Mouse (Mus musculus) liver, embryonic 14.5 days (tissue): ENCODE results near the gene Armc12. TPM values are rescaled to one million over a fixed set of nuclear protein-coding genes. Genes with fewer than 3 reads are reported as not detected.

ENCODE experiments used
- ATAC-seq: fragments of 200-750 bp; cut with Nextera tagmentation; 2 replicates; pipeline ENCODE4 v1.8.0; 2017; ENCODE audit warnings: moderate number of reproducible peaks, mild to moderate bottlenecking, moderate library complexity; ENCODE audit not compliant: insufficient read depth
- DNase-seq, 3 experiments: peaks; one replicate each; pipeline ENCODE4 v3.0.0-alpha.2; 2012 to 2013; ENCODE audit warnings: low read depth in 3 of 3, low spot score in 3 of 3
- H3K27ac ChIP-seq: fragments of 300-500 bp; sonication (generic); 2 replicates; pipeline ENCODE4 v1.5.1; 2014; ENCODE audit warnings: moderate library complexity, mild to moderate bottlenecking, control low read depth, inconsistent platforms
- H3K27me3 ChIP-seq: fragments of 300-500 bp; sonication (generic); 2 replicates; pipeline ENCODE4 v1.6.1; 2014; ENCODE audit warnings: mild to moderate bottlenecking, low read length, moderate library complexity; ENCODE audit not compliant: control insufficient read depth, insufficient read depth
- H3K36me3 ChIP-seq: fragments of 300-500 bp; sonication (generic); replicated peaks from 2 replicates; pipeline ENCODE4 v1.6.1; 2014; ENCODE audit warnings: low read depth; ENCODE audit not compliant: control insufficient read depth, insufficient read depth
- H3K4me1 ChIP-seq, 2 experiments: fragments of 200-500 bp in 1 of 2; fragments of 300-500 bp in 1 of 2; sonication (generic) in 1 of 2; replicated peaks; 2 replicates each; pipeline ENCODE4 v1.6.1; 2012 to 2014; ENCODE audit warnings: antibody characterized with exemption in 1 of 2, inconsistent platforms in 1 of 2, low read length in 1 of 2; ENCODE audit not compliant: control insufficient read depth in 2 of 2, insufficient read depth in 2 of 2
- H3K4me2 ChIP-seq: fragments of 300-500 bp; sonication (generic); 2 replicates; pipeline ENCODE4 v1.6.1; 2014; ENCODE audit warnings: low read depth, mild to moderate bottlenecking, control low read depth, moderate library complexity
- H3K4me3 ChIP-seq, 2 experiments: fragments of 200-500 bp in 1 of 2; fragments of 300-500 bp in 1 of 2; sonication (generic) in 1 of 2; 2 replicates each; pipeline ENCODE4 v1.5.1; 2012 to 2014; ENCODE audit warnings: low read depth in 2 of 2, low read length in 2 of 2, mild to moderate bottlenecking in 2 of 2, control low read depth in 1 of 2, inconsistent platforms in 1 of 2, moderate library complexity in 1 of 2; ENCODE audit not compliant: insufficient read depth in 1 of 2
- H3K9ac ChIP-seq: fragments of 300-500 bp; sonication (generic); replicated peaks from 2 replicates; pipeline ENCODE4 v1.6.1; 2014; ENCODE audit warnings: mild to moderate bottlenecking, control low read depth, moderate library complexity
- H3K9me3 ChIP-seq: fragments of 300-500 bp; sonication (generic); 2 replicates; pipeline ENCODE4 v1.6.1; 2016; ENCODE audit warnings: low read length, mixed read lengths; ENCODE audit not compliant: control insufficient read depth
- CTCF ChIP-seq: IDR thresholded peaks from 2 replicates; pipeline ENCODE4 v1.5.1; 2016; ENCODE audit warnings: antibody characterized with exemption, low read depth, control low read depth
- EP300 ChIP-seq: IDR thresholded peaks from 2 replicates; pipeline ENCODE4 v1.6.1; 2016; ENCODE audit warnings: antibody characterized with exemption, low read depth
- WGBS: fragments of 180-500 bp; shearing (Covaris S2); extraction: QIAGEN DNeasy Blood & Tissue Kit; methylation state at CpG from one replicate; pipeline ENCODE4 v1.1.7; 2014; ENCODE audit not compliant: insufficient replicate concordance; 5-methylcytosine and 5-hydroxymethylcytosine counted together
- polyA plus RNA-seq, 2 experiments: library from polyadenylated mRNA; depleted of rRNA in 1 of 2; stranded (reverse) in 1 of 2; unstranded in 1 of 2; fragments of >200 nt; fragmentation: Nextera tagmentation in 1 of 2; extraction: Ambion mirVana in 1 of 2; gene quantifications; 2 replicates each; pipeline versions ENCODE4 v1.2.1 to v1.2.3; 2012 to 2014

Gene Armc12
- polyA plus RNA-seq, 2 experiments, result 0.03 TPM; not detected in 1

GRCm38 (mm10) chr17:28521920-28522319 is 8.7 kb upstream of the Armc12 start:
- Histone ChIP-seq H3K4me2 (no peak overlapping the region; the same call in 1 of the 2 replicates), H3K9ac (no peak overlapping the region), H3K27me3 (peaks cover 24% of the 10 kb centered on the region), H3K9me3 (no peaks in the 10 kb centered on the region), H3K4me3 (no peak overlapping the region), H3K27ac (no peak overlapping the region), H3K36me3 (no peaks in the 10 kb centered on the region), H3K4me1 (peaks cover 0 to 9% of the 10 kb centered on the region in 2 experiments; a peak in 2 of 4 replicates)
- WGBS, result 40% methylated on average over 6 of the region's 6 CpGs
- no peak for DNase-seq
- TF ChIP-seq CTCF (no peak), EP300 (no peak)
- ATAC-seq, result no peak

GRCm38 (mm10) chr17:28522623-28523354 is 7.8 kb upstream of the Armc12 start:
- Histone ChIP-seq H3K27me3 (peaks cover 16% of the 10 kb centered on the region), H3K4me3 (peak overlapping the region; percentile 45 to 60), H3K9me3 (no peaks in the 10 kb centered on the region), H3K4me1 (peaks cover 0 to 16% of the 10 kb centered on the region in 2 experiments; a peak in 2 of 4 replicates), H3K27ac (no peak overlapping the region), H3K9ac (no peak overlapping the region), H3K36me3 (no peaks in the 10 kb centered on the region), H3K4me2 (peak overlapping the region; percentile 62)
- peak; percentile 44 to 51 (median 47) for DNase-seq
- TF ChIP-seq EP300 (no peak), CTCF (no peak)
- under 1% methylated on average over 59 of the region's 66 CpGs for WGBS
- ATAC-seq, result peak; percentile 70

- Histone ChIP-seq H3K9ac (no peak overlapping the region), H3K4me1 (peaks cover 0 to 15% of the 10 kb centered on the region in 2 experiments; a peak in 2 of 4 replicates), H3K27me3 (peaks cover 13% of the 10 kb centered on the region), H3K36me3 (no peaks in the 10 kb centered on the region), H3K4me2 (peak overlapping the region; percentile 62), H3K4me3 (peak overlapping the region; percentile 45 to 51), H3K9me3 (no peaks in the 10 kb centered on the region), H3K27ac (no peak overlapping the region)
- ATAC-seq (no peak), DNase-seq (no peak)
- TF ChIP-seq EP300 (no peak), CTCF (no peak)
- WGBS, result 4% methylated on average over 28 of the region's 28 CpGs
Observed at GRCm38 (mm10) chr17:28523355-28524008, 7.1 kb upstream of the Armc12 start.

DNA sequence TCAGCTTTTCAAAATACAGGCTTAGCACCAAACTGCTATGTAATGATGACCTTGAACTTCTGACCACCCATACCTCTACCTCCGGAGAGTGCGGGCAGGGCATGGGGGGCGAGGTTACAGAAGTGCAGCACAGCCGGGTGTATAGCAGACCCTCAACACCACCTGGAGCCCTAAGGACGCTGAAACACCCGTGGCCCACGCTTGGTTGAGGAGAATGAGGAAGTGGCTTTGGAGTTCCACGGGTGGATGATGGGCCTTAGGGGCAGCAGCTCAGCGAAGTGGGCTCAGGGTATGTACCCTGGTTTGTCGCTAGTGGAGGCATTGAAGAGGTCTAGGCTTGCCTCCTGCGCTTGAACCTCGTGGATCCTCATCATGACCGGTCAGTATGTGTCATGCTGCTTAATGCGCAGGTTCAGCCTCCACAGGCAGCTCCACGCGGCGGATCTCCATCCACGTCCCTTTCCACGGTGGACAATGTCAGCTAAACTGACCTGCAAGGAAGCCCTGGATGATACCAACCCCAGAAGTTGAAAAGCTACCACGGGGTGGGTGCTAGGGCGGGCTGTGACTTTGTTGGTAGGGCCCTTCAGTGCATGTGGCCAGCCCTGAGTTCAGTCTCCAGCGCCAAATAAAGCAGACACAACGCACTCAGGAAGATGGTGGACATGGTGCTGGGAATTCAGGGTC is 6.5 kb upstream of the Armc12 start:
- Histone ChIP-seq H3K36me3 (no peaks in the 10 kb centered on the region), H3K4me3 (no peak overlapping the region), H3K9me3 (no peaks in the 10 kb centered on the region), H3K27me3 (peaks cover 13% of the 10 kb centered on the region), H3K4me2 (peak overlapping the region; percentile 62), H3K4me1 (peaks cover 0 to 15% of the 10 kb centered on the region in 2 experiments; a peak in 2 of 4 replicates), H3K9ac (no peak overlapping the region), H3K27ac (no peak overlapping the region)
- TF ChIP-seq CTCF (no peak), EP300 (no peak)
- ATAC-seq (no peak), DNase-seq (no peak)
- WGBS, result 53% methylated on average over 23 of the region's 23 CpGs
